Mouse (Mus musculus) CH12.LX (cell line): ENCODE results near the gene Hykk. TPM values are rescaled to one million over a fixed set of nuclear protein-coding genes. Genes with fewer than 3 reads are reported as not detected.
A peak's percentile ranks its signal among the peaks of the same experiment; 100 is the strongest.

ENCODE experiments used
- DNase-seq: peaks from one replicate; pipeline ENCODE4 v3.0.0-alpha.2; 2013; ENCODE audit errors: extremely low read depth
- H3K27ac ChIP-seq: 2 replicates; pipeline ENCODE4 v1.5.1; 2012; ENCODE audit warnings: low read depth, mild to moderate bottlenecking, control low read depth, moderate library complexity; ENCODE audit not compliant: insufficient read depth
- H3K27me3 ChIP-seq: replicated peaks from 2 replicates; pipeline ENCODE3; 2012; ENCODE audit warnings: inconsistent platforms
- H3K36me3 ChIP-seq, 2 experiments: replicated peaks in 1 of 2; 2 replicates each; pipeline versions ENCODE3 to v1.6.1; 2012; ENCODE audit warnings: inconsistent platforms in 1 of 2, low read length in 1 of 2, mild to moderate bottlenecking in 1 of 2, mixed read lengths in 1 of 2, moderate library complexity in 1 of 2; ENCODE audit not compliant: control insufficient read depth in 1 of 2, insufficient read depth in 1 of 2
- H3K4me1 ChIP-seq, 2 experiments: 2 replicates each; pipeline ENCODE4 v1.6.1; 2012; ENCODE audit warnings: inconsistent platforms in 1 of 2, moderate library complexity in 1 of 2; ENCODE audit not compliant: insufficient read depth in 2 of 2, control insufficient read depth in 1 of 2
- H3K4me2 ChIP-seq: 2 replicates; pipeline ENCODE4 v1.6.1; 2012; ENCODE audit warnings: low read depth, mild to moderate bottlenecking, control low read depth; ENCODE audit not compliant: poor library complexity, insufficient read depth, severe bottlenecking
- H3K4me3 ChIP-seq, 3 experiments: fragments of 150-350 bp in 1 of 3; sonication (generic) in 1 of 3; replicated peaks in 1 of 3; 2 replicates each; pipeline versions ENCODE3 to v1.5.1; 2011 to 2012; ENCODE audit warnings: low read depth in 2 of 3, low read length in 2 of 3, mild to moderate bottlenecking in 2 of 3, moderate library complexity in 2 of 3, control low read depth in 1 of 3, improper control_type of control experiment in 1 of 3, inconsistent platforms in 1 of 3, mixed read lengths in 1 of 3; ENCODE audit not compliant: poor library complexity in 1 of 3
- H3K79me2 ChIP-seq: replicated peaks from 2 replicates; pipeline ENCODE4 v1.6.1; 2012; ENCODE audit warnings: mild to moderate bottlenecking, moderate library complexity; ENCODE audit not compliant: control insufficient read depth, poor library complexity, insufficient read depth, severe bottlenecking; ENCODE audit errors: extremely low read depth
- H3K9ac ChIP-seq: 2 replicates; pipeline ENCODE4 v1.6.1; 2012; ENCODE audit warnings: low read depth, mild to moderate bottlenecking, control low read depth, moderate library complexity; ENCODE audit not compliant: insufficient read depth
- H3K9me3 ChIP-seq: replicated peaks from 2 replicates; pipeline ENCODE3; 2012; ENCODE audit warnings: low read length, inconsistent platforms, mixed read lengths
- BHLHE40 ChIP-seq: IDR thresholded peaks from 2 replicates; pipeline ENCODE4 v1.6.1; 2011; ENCODE audit warnings: mild to moderate bottlenecking, low read depth, low read length, improper control_type of control experiment
- CHD2 ChIP-seq: IDR thresholded peaks from 2 replicates; pipeline ENCODE4 v1.6.1; 2011; ENCODE audit warnings: low read length, improper control_type of control experiment
- E2F4 ChIP-seq: IDR thresholded peaks from 2 replicates; pipeline ENCODE4 v1.6.1; 2011; ENCODE audit warnings: low read depth, low read length, improper control_type of control experiment; ENCODE audit not compliant: insufficient replicate concordance
- ETS1 ChIP-seq: conservative IDR thresholded peaks from 2 replicates; pipeline ENCODE4 v1.6.1; 2012; ENCODE audit warnings: low read depth, mild to moderate bottlenecking, inconsistent platforms, low read length, improper control_type of control experiment, moderate library complexity
- IRF4 ChIP-seq: IDR thresholded peaks from 2 replicates; pipeline ENCODE4 v1.6.1; 2014; ENCODE audit warnings: low read depth, mild to moderate bottlenecking, inconsistent platforms, low read length, improper control_type of control experiment
- JUN ChIP-seq: IDR thresholded peaks from 2 replicates; pipeline ENCODE4 v1.6.1; 2011; ENCODE audit warnings: low read depth, mild to moderate bottlenecking, low read length, improper control_type of control experiment, moderate library complexity; ENCODE audit not compliant: insufficient read depth
- JUND ChIP-seq: conservative IDR thresholded peaks from 2 replicates; pipeline ENCODE4 v1.6.1; 2011; ENCODE audit warnings: low read depth, low read length, improper control_type of control experiment
- KAT2A ChIP-seq: IDR thresholded peaks from 2 replicates; pipeline ENCODE4 v1.6.1; 2012; ENCODE audit warnings: low read length, improper control_type of control experiment, inconsistent platforms; ENCODE audit not compliant: insufficient replicate concordance
- MXI1 ChIP-seq: IDR thresholded peaks from 2 replicates; pipeline ENCODE4 v1.6.1; 2011; ENCODE audit warnings: mild to moderate bottlenecking, low read depth, low read length, improper control_type of control experiment
- MYC ChIP-seq: IDR thresholded peaks from 2 replicates; pipeline ENCODE4 v1.6.1; 2011; ENCODE audit warnings: low read depth, mild to moderate bottlenecking, improper control_type of control experiment, low read length
- NRF1 ChIP-seq: IDR thresholded peaks from 2 replicates; pipeline ENCODE4 v1.6.1; 2014; ENCODE audit warnings: low read depth, mild to moderate bottlenecking, inconsistent platforms, low read length, improper control_type of control experiment, moderate library complexity
- PAX5 ChIP-seq: IDR thresholded peaks from 2 replicates; pipeline ENCODE4 v1.6.1; 2012; ENCODE audit warnings: low read length, inconsistent platforms, mixed read lengths
- POLR2A ChIP-seq: IDR thresholded peaks from 2 replicates; pipeline ENCODE4 v1.6.1; 2011; ENCODE audit warnings: low read depth, mild to moderate bottlenecking, improper control_type of control experiment, low read length
- RAD21 ChIP-seq: IDR thresholded peaks from 2 replicates; pipeline ENCODE4 v1.6.1; 2011; ENCODE audit warnings: low read depth, mild to moderate bottlenecking, low read length, improper control_type of control experiment, moderate library complexity
- RCOR1 ChIP-seq: conservative IDR thresholded peaks from 2 replicates; pipeline ENCODE4 v1.6.1; 2012; ENCODE audit warnings: low read depth, mild to moderate bottlenecking, inconsistent platforms, low read length, improper control_type of control experiment
- SMC3 ChIP-seq: IDR thresholded peaks from 2 replicates; pipeline ENCODE4 v1.6.1; 2011; ENCODE audit warnings: low read depth, low read length, improper control_type of control experiment
- USF1 ChIP-seq: IDR thresholded peaks from 2 replicates; pipeline ENCODE4 v1.6.1; 2014; ENCODE audit warnings: low read depth, mild to moderate bottlenecking, inconsistent platforms, low read length, improper control_type of control experiment
- USF2 ChIP-seq: conservative IDR thresholded peaks from 2 replicates; pipeline ENCODE4 v1.6.1; 2011; ENCODE audit warnings: low read depth, low read length, improper control_type of control experiment
- ZKSCAN1 ChIP-seq: IDR thresholded peaks from 2 replicates; pipeline ENCODE4 v1.6.1; 2012; ENCODE audit warnings: low read depth, inconsistent platforms, low read length, improper control_type of control experiment, borderline replicate concordance
- ZNF384 ChIP-seq: IDR thresholded peaks from 2 replicates; pipeline ENCODE4 v1.6.1; 2012; ENCODE audit warnings: low read depth, low read length, improper control_type of control experiment, inconsistent platforms
- dilution Hi-C: fragments of 300-500 bp; cut with MboI; formaldehyde crosslinking; loops from 2 replicates; pipeline ENCODE4 v1.14.3; 2020; ENCODE audit warnings: low sequenced_read_pairs; ENCODE audit not compliant: extremely low pct_unique_long_range_greater_than_20kb, extremely low pct_ligation_motif_present
- in situ Hi-C: fragments of 300-500 bp; cut with MboI; formaldehyde crosslinking; loops from 3 replicates; pipeline ENCODE4 v1.14.3; 2019; ENCODE audit warnings: low sequenced_read_pairs, low pct_ligation_motif_present, low pct_unique_long_range_greater_than_20kb, mixed read lengths
- polyA plus RNA-seq: library from polyadenylated mRNA; unstranded; fragments of >175 nt; gene quantifications from 2 replicates; pipeline ENCODE4 v1.2.1, GENCODE M21; 2012; ENCODE audit warnings: low read depth; ENCODE audit not compliant: insufficient read length
- total RNA-seq, 2 experiments: library from RNA; depleted of rRNA; stranded (reverse); fragments of 300-350 nt in 1 of 2; fragments of >200 nt in 1 of 2; gene quantifications; 2 replicates each; pipeline ENCODE4 v1.2.3; 2012 to 2014

Hykk gene
- total and polyA plus RNA-seq, 3 experiments = 0.15 to 0.23 (median 0.17) TPM

GRCm38 (mm10) chr9:54990362-54990761 lies 73.3 kb downstream of the Hykk start:
- H3K4me1 ChIP-seq = peaks cover 3 to 7% of the 10 kb centered on the region in 2 experiments; a peak in 2 of 4 replicates
- H3K36me3 ChIP-seq = no peaks in the 10 kb centered on the region
- DNase-seq = no peak
- no peaks in the 10 kb centered on the region for H3K9me3 ChIP-seq
- H3K27me3 ChIP-seq = no peaks in the 10 kb centered on the region
- dilution Hi-C loops (no loop called here), in situ Hi-C loops (no loop called here)
- no peak overlapping the region for H3K27ac ChIP-seq
- no peaks in the 10 kb centered on the region for H3K79me2 ChIP-seq
- H3K9ac ChIP-seq = no peak overlapping the region
- no peak overlapping the region for H3K4me2 ChIP-seq
- no peak for TF ChIP-seq JUND
- TF ChIP-seq JUN = no peak
- TF ChIP-seq E2F4 = no peak
- TF ChIP-seq ETS1 = no peak
- peak; percentile 63 for TF ChIP-seq ZNF384
- TF ChIP-seq IRF4 = peak; percentile 36; the same call in 1 of the 2 replicates
- TF ChIP-seq BHLHE40 = peak; percentile 75
- H3K4me3 ChIP-seq = no peak overlapping the region

GRCm38 (mm10) chr9:54994381-54994780 lies 77.3 kb downstream of the Hykk start:
- Histone ChIP-seq H3K4me3 (no peak overlapping the region), H3K27me3 (no peaks in the 10 kb centered on the region), H3K9me3 (no peaks in the 10 kb centered on the region), H3K79me2 (no peaks in the 10 kb centered on the region), H3K36me3 (no peaks in the 10 kb centered on the region), H3K9ac (no peak overlapping the region), H3K4me2 (no peak overlapping the region), H3K4me1 (peaks cover 3 to 7% of the 10 kb centered on the region in 2 experiments; a peak in 2 of 4 replicates), H3K27ac (no peak overlapping the region)
- DNase-seq = no peak
- no peak for TF ChIP-seq CHD2
- in situ Hi-C loops (no loop called here), dilution Hi-C loops (no loop called here)

- Histone ChIP-seq H3K27ac (no peak overlapping the region), H3K9ac (no peak overlapping the region), H3K27me3 (no peaks in the 10 kb centered on the region), H3K4me2 (no peak overlapping the region), H3K4me1 (peaks cover 2 to 5% of the 10 kb centered on the region in 2 experiments; a peak in 1 of 4 replicates), H3K9me3 (no peaks in the 10 kb centered on the region), H3K36me3 (no peaks in the 10 kb centered on the region), H3K4me3 (no peak overlapping the region), H3K79me2 (no peaks in the 10 kb centered on the region)
- dilution Hi-C loops (no loop called here), in situ Hi-C loops (no loop called here)
- no peak for DNase-seq
- TF ChIP-seq JUN (no peak), PAX5 (no peak), USF1 (no peak), JUND (no peak), RAD21 (no peak), MYC (no peak), NRF1 (no peak), SMC3 (no peak), IRF4 (no peak), RCOR1 (no peak), CHD2 (no peak), KAT2A (no peak), USF2 (no peak), ZKSCAN1 (no peak), ETS1 (no peak), MXI1 (no peak), POLR2A (no peak)
- TF ChIP-seq, all 38 proteins: peak for 0
Measured at GRCm38 (mm10) chr9:54995645-54996044, 78.6 kb downstream of the Hykk start.
